Mouse (Mus musculus) testis, adult 10 weeks (tissue): Measurements from ENCODE around the gene Epn3. TPM values are rescaled to one million over a fixed set of nuclear protein-coding genes. Genes with fewer than 3 reads are reported as not detected.

ENCODE experiments used
- polyA plus RNA-seq: library from polyadenylated mRNA; stranded (reverse); fragments of 350-450 nt; fragmentation: Illumina TruSeq; extraction: RNeasy Lipid Tissue Mini Kit (QIAGEN cat#74804); gene quantifications from one replicate; pipeline ENCODE4 v1.2.3, GENCODE M21; 2014; ENCODE audit warnings: low read depth, low replicate concordance

Gene Epn3
- 0.04 TPM for polyA plus RNA-seq

DNA sequence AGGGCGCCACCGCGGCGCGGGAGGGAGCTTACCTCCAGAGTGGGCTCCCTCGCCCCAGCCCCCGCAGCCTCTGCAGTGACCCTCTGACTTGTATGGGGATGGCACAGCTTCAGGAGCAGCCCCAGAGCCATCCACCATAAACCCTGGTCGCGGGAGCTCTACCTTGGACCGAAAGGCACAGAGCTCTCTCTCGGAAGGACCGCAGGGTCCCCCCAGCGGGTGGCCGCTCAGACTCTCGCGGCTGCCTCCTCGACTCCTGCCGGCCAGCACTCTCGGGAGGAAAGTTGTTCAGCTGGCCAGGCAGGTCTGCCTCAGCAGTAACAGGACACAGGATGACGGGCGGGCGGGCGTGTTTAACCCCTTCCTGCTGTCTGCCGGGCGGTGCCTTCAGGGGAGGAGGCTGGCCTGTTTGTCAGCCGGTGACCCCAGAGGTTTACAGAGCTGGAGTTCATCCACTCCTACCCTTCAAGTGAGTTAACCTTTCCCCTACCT lies at the start of gene Epn3:
Gene Epn3, minus strand, starts transcription at position 314 of the 492 bp plus-strand sequence.

DNA sequence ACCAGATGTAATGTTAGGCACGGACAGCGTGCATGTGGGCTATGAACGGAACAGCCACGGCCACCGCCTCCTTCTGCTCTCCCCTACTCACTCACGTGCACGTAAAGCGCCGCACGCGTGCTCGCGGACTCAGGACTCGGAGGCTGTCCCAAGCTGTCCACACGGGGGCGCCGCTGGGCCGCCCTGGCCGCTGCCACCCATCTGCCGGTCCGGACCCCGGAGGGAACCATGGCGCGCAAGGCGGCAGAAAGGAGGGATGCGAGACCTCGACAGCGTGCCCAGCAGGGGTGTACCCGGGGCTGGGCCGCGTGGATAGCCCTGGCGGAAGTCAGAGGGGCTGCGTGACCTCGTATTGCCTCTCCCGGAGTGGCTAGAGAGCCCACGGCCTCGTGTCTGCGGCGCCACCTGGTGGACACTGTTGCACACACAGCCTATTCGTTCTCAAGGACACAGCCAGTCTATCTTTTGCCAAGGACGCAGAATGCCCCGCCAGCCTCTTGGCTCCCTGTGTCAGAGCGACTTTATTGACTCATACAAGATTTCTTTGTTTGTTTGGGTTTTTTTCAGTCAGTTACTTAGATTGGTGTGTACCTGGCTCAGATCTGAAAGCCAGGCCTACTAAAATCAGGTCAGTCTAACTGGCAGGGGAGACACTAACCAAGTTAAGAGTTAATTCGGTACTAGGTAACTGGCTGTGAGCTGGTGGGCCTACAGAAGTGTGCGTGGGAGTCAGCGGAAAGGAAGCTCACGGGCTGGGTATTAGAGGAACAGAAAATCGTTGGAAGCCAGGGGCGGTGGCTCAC lies 49.3 kb upstream of the Epn3 start, which contains the start of gene Rsad1:
Gene Rsad1, minus strand, starts transcription at position 368 of the 803 bp plus-strand sequence.

DNA sequence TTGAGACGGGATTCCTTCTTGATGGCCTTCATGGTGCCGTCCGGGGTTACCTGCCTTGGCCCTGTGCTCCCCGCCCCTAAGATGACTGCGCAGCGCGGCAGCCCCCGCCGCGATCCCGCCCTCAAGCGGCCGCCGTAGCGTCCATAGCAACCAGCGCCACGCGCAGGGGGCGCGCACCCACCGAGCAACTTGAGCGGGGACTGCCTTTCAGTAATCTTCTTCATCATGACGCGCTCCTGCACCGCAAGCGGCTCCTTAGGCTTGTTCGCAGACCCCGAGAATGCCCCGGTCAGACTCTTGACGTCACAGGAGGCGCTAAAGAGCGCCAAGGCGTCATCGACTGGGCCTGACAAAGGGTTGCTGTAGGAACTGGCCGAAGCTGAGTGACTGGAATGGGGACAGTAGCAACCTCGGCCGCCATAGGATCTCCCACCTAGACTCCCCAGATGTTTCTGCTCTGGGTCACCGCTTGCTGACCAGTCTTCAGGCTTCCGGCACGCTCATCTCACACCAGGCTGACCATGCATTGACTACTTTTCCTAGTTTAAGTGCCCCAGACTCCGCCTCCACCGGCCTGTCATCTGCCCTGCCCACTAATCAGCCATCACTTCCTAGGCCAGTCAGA lies 21.6 kb upstream of the Epn3 start, which contains the start of gene Mycbpap:
Gene Mycbpap, minus strand, starts transcription at position 524 of the 625 bp plus-strand sequence.

DNA sequence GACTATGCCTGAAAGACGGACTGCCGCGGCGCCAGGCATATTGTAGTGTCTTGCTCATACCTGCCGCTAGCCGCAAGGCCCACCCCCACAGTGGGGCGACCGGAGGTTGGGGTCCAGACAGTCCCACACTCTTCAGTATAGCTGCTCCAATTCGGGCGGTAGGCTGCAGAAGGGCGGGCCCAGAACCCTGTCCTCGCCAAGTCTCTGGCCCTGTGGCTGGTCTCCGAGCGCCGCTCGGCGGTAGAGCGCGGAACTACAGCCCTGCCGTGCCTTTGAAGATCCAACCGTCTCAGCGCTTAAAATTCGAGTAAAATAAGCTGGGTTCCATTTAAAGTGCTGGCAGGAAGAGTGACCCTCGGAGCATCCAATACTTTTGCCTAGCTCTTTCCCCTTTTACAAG lies 13.8 kb downstream of the Epn3 start, which contains the start of gene Spata20:
Gene Spata20, minus strand, starts transcription at position 179 of the 400 bp plus-strand sequence.

DNA sequence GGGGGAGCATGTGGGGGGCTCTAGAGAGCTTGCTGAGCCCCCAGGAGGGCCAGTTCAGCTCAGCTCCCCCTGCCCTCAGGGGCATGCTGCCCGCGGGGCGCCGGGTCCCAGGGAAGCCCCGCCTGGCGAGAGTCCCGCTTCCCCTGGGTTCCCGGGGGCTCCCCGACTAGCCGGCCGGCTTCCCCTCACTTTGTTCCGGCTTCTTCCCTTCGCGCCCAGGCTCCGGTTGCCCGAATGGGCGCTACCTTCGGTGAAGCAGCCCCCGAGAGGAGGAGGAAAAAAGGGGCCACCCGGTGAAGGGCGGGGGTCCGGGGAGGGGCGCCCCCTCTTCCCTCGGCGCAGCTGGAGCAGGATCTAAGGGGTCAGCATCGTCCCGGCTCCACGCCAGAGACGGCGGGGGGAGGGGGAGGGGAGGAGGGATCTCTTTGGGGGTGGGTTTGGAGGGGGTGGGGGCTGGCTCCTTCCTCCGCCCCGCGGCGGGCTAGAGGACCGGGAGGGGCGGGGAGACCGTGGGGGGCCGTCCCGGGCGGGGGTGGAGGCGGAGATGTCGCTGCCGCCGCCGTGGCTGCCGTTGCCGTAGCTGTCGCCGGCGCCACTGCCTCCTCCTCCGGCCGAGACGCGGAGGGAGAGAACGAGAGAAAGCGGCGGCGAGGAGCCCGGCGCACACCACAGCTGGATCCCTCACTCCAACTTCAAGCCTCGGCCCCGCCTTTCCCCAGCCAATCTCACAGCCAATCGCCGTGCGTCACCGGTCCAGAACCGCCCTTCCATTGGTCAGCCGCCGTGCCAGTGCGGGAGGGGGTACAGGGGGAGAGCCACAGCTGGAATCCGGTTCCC lies 25.8 kb downstream of the Epn3 start, which contains the start of gene Cacna1g:
Gene Cacna1g, minus strand, starts transcription at position 492 of the 837 bp plus-strand sequence.

Other genes with a start within 250 kb of the Epn3 start
- gene Gm21885, start 218.1 kb downstream of the Epn3 start, polyA plus RNA-seq = not detected
- 119 TPM for gene Luc7l3, start 178.0 kb downstream of the Epn3 start, polyA plus RNA-seq
- 60.7 TPM for gene Ankrd40, start 172.0 kb downstream of the Epn3 start, polyA plus RNA-seq
- gene Abcc3, start 107.0 kb downstream of the Epn3 start, polyA plus RNA-seq = 10.8 TPM
- gene Cacna1g, start 25.8 kb downstream of the Epn3 start, polyA plus RNA-seq = 0.21 TPM
- gene Spata20, start 13.8 kb downstream of the Epn3 start, polyA plus RNA-seq = 105 TPM
- 56.3 TPM for gene Mycbpap, start 21.8 kb upstream of the Epn3 start, polyA plus RNA-seq
- gene Rsad1, start 49.3 kb upstream of the Epn3 start, polyA plus RNA-seq = 1.6 TPM
- not detected for gene Chad, start 65.1 kb upstream of the Epn3 start, polyA plus RNA-seq
- gene Acsf2, start 101.9 kb upstream of the Epn3 start, polyA plus RNA-seq = 4.2 TPM
- gene Lrrc59, start 129.8 kb upstream of the Epn3 start, polyA plus RNA-seq = 63.4 TPM
- 6.7 TPM for gene Mrpl27, start 153.8 kb upstream of the Epn3 start, polyA plus RNA-seq
- 0.90 TPM for gene Eme1, start 154.0 kb upstream of the Epn3 start, polyA plus RNA-seq
- gene Xylt2, start 177.5 kb upstream of the Epn3 start, polyA plus RNA-seq = not detected
- gene Gm11541, start 204.5 kb upstream of the Epn3 start, polyA plus RNA-seq = 0.13 TPM
- gene Cdc34b, start 241.8 kb upstream of the Epn3 start, polyA plus RNA-seq = not detected